Mouse (Mus musculus) frontal cortex, postnatal 10 days (tissue): ENCODE results near the gene Cdk8.
A peak's percentile ranks its signal among the peaks of the same experiment; 100 is the strongest.
"Not testable (repeated sequence)": the region's sequence is repeated elsewhere in the genome, so short reads cannot be mapped to it uniquely, and the experiment has no call there.

ENCODE experiments used
- DNase-seq, 2 experiments: peaks; one replicate each; pipeline ENCODE4 v3.0.0; 2022; ENCODE audit warnings: low spot score in 2 of 2, mixed read lengths in 1 of 2

Cdk8 gene

DNA sequence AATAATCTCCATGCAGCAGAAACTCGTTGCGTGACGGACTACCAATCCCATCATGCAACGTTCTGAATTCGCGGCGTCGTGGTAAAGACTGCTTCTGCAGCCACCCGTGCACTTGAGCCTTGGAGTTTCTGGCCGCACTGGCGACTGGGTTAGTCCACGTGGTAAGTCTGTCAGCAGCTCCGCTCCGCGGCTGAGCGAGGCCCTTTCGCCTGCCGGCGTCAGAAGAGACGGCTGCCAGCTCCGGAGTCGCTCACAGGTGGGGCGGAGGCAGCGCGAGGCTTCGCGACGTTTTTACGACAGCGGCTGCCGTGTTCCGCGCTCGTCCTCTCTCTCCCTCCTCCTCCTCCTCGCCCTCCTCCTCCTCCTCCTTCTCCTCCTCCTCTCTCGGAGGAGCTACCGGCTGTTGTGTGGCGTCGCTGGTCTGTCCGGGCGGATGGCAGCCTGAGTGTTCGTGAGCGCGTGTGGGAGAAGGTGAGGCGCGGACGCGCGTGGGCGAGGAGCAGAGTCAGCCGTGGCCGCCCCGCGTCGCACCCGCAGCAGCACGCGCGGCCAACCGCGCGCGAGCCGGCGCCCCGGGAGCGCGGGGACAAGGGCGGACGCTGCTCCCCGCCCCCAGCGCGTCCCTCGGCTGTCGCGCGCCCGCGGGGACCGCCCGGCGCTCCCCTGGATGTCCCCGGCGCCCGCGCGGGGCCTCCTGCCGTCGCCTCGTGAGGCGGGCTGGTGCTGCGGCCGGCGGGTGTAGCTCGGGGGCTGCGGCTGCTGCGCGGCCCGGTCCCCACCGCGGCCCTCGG, at the start of gene Cdk8:
Gene Cdk8, plus strand, starts transcription at position 367 of the 791 bp plus-strand sequence.
- DNase-seq = peak; percentile 91 to 92

DNA sequence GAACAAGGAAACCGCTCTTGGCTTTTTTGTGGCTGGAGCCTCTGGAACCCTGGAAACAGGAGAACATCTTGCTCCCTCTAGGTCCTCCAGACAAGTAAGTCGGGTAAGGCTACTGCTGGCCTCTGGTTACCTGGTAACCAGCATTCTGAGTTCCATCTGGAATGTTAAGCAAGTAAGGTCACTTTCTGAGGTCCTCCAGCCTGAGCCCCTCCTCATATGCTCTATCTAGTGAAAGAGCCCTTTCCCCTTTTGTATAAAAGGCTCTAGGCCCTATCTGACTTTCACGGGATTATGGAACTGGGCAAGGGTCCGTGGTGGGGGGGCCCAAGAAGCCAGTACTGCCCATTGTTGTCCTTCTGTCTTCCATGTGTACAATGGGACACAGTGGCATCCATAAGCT, 45.8 kb upstream of the Cdk8 start, which contains the start of gene 1700001J03Rik:
Gene 1700001J03Rik, minus strand, starts transcription at position 101 of the 400 bp plus-strand sequence.
- DNase-seq = not testable (repeated sequence)

DNA sequence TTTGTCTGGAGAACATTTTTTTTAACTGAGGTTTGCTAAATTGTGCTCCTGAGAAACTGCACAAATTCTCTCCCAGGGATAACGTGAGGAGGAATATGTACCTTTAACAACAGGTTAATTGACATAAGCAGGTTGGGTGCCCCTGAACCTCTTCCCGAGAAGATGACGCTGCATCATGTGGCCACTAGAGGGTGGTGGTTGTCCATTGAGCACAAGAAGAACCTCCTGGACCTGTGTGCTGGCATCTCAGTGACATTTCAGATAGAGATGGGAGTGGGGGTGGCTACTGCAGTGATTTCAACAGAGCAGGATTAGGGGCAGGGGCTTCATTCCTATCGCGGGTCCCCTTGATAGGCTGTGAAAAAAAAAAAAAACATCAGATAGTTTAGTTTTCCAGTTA, 43.6 kb upstream of the Cdk8 start:
- DNase-seq = peak; percentile 18 to 31

DNA sequence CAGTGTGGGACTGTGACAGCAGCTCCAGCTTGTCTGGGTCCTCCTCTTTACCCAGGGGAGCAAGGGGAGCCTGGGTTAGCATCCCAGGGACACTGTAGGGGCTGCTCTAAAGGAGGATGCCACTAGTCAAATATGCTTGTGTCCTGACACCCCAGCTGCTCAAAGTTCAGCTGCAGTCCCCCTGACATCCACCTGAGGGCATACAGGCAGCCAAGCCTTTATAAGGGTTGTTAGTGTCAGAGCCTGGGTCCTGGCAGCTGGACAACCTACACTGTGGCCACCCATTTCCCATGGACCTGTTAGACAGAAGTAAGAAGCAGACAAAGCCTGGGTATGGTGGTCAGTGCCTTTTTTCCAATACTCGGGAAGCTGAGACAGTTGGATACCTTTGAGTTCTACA, 42.9 kb upstream of the Cdk8 start:
- DNase-seq = no peak

DNA sequence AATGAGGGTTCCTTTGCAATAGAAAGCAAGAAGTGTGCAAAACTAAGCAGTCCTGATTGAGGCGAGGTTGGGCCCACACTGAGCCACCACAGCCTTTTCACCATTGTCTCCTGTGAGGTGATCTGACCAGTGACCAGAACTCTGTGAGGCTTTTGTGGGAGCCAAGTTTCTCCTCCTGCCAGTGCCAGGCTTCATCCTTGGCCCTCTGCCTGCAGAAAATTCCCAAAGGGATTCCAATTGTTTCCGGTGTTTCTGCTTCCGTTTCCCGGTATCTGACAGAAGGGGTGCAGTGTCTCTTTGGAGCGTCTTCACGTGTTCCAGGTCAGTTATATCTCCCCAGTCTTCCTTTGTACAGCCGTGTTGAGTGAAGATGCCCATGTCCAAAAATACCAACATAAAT, 42.3 kb upstream of the Cdk8 start:
- no peak for DNase-seq

DNA sequence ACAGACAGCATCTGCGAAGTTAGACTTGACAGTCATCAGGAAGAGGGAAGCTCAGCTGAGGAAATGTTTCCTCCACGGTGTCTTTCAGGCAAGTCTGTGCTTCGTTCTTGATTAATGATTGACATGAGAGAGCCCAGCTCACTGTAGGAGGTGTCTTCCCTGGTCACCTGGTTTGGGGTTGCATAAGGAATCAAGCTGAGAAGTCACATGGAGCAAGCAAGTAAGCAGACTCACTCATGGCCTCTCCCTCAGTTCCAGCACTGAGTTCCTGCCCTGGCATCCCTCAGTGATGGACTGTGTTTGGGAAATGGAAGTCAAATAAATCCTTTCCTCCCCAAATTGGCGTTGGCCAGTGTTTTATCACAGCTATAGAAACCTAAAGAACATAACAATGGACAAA, 40.9 kb upstream of the Cdk8 start:
- no peak for DNase-seq

DNA sequence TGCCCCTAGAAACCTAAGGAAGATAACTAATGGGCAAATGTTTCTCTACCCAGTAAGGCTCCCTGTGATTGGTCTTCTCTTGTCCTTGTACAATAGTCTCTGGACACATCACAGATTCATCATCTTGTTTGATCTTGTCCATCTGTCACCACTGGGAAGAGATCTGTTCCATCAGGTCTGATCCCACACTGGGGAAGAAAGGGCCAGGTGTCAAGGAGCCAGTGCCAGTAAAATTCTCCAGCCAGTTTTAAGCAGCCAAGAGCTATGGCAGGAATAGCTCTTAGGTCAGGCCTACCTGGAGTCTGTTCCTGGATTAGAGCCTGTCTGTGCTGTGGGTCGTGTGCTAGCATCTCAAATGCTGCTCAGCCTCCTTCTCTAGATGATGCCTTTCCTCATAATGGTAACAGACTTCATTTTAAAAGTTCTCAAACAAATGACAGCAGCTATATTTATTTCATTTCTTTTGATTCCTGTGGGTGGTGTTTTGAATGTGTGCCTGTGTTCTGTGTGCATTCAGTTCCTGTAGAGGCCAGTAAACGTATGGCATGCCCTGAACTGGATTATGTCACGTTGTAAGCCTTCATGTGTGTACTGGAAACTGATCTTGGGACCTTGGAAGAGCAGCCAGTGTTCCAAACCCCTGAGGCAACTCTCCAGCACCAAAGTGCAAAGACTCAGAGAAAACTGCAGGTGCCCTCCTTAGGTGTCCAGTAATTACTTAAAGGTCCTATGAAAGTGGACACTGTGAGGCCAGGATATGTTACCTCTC, 40.3 kb upstream of the Cdk8 start:
- no peak for DNase-seq

DNA sequence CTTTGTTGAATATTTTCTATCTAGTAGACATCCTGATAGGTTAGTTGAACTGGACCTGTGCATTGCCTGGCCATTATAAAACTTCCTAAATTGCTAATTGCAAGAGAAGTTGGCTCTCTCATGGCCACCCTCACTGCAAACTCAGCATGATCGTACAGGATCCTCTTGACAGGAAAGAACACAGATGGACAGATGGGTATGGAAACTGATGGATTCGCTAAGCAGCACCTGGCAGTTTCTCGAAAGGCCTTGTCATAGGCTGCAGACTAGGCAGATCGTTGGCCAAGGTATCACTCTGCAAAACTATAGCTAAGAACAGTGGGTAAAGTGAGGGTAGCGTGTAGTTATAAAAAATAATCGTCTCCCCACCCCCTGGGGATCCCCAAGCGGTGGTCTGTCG, 37.7 kb upstream of the Cdk8 start:
- DNase-seq = no peak

DNA sequence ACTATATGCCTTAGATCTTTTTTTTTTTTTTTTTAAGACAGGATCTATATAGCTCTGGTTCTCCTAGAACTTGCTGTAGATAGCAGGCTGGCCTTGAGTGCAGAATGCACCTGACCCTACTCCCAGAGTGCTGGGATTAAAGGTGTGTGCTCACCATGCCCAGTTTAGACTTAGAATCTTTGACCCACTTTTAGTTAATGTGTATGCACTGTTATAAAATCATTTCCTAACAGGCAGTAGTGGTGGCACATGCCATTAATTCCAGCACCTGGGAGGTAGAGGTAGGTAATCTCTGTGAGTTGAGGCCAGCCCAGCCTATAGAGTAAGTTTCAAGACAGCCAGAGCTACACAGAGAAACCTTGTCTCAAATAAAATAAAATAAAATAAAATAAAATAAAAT, 32.0 kb upstream of the Cdk8 start:
- DNase-seq = no peak

DNA sequence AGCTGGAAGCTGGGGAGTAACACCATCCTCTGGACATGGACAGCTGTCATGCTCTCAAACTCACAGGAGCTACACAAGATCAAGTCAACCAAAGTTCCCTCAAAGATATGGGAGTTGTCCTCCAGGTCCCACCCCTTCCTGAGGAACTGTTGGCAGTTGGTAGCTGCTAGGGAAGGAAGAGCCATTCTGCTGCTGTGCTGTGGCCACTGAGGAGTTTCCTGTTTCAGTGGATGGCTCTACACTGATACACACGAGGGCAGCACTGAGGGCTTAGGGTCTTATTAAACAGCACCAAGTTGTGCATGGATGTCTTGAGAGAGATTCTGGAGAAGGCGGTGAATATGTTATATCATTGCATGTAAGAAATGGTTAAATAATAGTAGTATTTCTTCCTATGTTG, 31.5 kb upstream of the Cdk8 start:
- DNase-seq = no peak

DNA sequence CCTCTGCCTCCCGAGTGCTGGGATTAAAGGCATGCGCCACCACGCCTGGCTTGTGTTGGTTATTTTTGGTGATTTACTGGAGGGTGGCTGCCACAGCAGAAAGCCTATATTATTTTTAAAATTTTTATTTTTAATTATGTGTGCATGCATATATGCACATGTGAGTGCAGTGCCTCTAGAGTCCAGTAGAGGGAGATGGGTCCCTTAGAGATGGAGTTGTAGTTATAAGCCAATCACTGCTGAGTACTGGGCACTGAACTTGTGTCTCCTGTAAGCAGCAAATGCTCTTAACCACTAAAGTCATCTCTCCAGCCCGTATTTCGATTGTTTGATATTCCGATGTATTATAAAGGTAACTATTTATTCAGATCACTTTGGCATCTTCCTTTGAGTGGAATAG, 30.4 kb upstream of the Cdk8 start:
- no peak for DNase-seq

DNA sequence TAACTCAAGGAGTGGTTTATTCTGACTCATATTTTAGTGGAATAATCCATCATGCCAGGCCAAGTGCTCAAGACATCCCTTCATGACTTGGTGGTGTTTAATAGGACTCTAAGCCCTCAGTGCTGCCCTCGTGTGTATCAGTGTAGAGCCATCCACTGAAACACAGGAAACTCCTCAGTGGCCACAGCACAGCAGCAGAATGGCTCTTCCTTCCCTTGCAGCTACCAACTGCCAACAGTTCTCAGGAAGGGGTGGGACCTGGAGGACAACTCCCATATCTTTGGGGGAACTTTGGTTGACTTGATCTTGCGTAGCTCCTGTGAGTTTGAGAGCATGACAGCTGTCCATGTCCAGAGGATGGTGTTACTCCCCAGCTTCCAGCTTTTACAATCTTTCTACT, 27.1 kb upstream of the Cdk8 start:
- no peak for DNase-seq

DNA sequence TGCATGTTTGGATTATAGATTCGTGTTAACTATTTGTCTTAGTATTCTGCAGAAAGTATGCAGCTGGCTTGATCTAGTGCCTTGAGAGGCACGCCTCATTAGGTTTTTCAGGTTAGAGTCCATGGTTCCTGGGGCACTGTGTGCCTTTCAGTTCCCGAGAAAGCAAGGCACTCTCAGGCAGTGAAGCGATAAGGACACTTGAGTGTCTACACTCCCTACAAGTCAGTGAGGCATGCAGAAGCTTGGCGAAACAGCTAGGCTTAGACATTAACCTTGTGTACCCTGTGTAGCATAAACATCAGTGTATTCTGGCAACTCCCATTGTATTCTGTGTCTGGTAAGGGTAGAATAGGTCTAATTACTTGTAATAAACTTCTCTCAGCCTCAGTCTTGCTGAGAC, 25.5 kb upstream of the Cdk8 start:
- no peak for DNase-seq

DNA sequence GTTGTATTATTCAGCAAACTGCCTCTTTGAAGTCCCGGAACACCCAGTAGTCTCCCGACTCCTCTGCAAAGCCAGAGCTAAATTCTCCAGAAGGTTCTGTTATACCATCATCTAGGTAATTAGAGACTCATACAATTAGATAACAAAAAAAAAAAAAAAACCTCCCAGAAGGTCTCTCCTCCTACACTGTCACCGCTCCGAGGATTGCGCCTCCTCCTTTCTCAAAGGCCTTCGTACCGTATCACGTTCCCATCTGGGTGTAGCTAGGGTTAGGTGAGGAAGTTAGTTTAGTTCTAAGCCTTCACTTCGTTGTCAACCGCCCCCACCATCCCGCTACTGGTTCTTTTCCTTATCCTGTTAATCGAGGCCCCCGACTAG, 10.5 kb upstream of the Cdk8 start:
- no peak for DNase-seq

DNA sequence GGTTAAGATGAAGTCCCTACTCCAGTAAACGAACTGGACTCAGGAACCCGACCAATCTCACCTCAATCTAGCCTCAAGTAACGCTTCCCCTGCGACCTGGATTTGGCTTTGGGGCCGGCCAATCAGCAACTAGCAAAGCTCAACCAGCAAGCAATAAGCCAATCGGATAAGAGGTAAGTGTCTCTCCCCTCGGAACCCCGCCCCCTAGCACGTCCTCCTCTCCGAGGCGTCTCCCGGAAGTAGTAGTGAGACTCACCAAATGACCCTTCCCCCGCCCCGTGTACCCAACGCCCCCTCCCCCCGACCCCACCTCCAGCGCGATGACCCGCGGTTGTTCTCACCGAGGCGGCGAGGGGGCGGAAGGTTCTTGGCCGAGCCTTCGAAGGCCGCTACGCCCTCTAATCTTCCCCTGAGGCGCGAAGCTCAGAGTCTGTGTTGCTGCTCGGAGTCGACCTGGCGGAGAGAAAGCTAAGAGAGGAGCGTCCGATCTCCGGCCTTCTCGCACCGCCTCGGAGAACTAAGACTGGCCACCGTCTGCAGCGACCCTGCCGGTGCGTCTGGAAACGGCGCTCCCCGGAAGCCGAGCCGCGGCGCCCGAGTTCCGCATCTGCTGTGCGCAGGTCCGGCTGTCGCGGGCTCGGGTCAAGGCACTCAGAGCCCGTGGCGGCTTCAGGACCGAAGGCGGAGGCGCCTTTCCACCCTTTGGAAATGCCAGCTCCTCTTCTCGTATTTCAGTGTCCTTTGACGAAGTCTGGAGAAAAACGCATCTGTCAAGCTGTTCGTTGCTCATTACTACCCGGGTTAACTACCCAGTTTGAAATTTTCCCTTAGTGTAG, 9.9 kb upstream of the Cdk8 start, which contains the start of gene Rnf6:
Gene Rnf6, minus strand, starts transcription at position 677 of the 836 bp plus-strand sequence.
- peak; percentile 93 to 97 for DNase-seq

DNA sequence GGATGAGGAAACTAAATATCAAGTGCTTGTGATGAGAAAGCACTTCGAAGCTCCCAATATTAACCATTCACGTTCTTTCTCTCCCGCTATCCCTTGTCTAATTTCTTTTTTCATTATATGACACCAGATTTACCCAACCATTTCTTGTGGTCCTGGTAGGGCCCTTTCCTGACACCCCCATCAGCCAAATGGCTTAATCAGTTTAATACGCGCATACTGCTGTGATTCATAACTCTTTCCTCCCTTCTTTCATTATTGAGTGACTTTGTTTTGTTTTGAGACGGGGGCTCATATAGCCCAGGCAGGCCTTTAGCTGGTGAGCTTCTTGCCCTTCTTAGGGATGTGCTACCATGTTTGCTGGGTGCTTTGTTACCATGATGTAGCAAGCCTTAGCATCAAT, 9.3 kb upstream of the Cdk8 start:
- DNase-seq = no peak

DNA sequence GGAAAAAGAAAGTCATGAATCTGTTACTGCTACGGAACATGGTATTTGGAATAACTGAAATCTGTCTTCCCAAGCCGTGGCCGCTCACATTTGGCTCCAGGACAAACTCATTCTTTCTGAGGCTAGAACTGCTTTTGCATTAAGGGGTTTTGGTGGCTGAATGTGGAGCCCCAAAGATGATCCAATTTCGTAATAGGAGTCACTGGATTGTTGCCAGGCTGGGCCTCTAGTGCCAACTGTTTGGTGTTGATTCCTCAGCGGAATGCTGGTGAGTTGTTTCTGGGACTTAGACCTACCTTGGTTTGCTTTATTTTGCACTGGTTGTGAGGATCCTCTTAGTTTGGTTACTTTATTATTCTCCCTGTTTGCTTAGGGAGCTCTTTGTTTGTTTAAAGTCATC, 7.2 kb upstream of the Cdk8 start:
- DNase-seq = no peak

DNA sequence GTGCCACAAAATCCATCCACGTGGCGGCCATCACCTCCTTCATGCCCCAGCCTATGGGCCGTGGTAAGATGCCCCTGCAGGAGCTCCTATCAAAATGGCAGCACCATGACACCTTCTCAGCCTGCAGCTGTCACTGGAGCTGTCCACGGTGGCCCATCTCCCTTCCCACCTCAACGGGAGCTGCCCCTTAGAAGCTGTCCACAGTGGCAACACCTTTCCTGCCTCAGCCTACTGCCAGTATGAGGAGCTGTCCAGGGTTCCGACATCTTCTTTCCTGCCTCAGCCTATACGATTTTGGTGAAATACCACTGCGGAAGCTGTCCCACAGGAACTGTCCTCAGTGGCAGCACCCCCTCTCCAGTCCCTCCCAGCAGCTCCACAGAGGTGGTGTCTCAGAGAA, 3.5 kb upstream of the Cdk8 start:
- no peak for DNase-seq

DNA sequence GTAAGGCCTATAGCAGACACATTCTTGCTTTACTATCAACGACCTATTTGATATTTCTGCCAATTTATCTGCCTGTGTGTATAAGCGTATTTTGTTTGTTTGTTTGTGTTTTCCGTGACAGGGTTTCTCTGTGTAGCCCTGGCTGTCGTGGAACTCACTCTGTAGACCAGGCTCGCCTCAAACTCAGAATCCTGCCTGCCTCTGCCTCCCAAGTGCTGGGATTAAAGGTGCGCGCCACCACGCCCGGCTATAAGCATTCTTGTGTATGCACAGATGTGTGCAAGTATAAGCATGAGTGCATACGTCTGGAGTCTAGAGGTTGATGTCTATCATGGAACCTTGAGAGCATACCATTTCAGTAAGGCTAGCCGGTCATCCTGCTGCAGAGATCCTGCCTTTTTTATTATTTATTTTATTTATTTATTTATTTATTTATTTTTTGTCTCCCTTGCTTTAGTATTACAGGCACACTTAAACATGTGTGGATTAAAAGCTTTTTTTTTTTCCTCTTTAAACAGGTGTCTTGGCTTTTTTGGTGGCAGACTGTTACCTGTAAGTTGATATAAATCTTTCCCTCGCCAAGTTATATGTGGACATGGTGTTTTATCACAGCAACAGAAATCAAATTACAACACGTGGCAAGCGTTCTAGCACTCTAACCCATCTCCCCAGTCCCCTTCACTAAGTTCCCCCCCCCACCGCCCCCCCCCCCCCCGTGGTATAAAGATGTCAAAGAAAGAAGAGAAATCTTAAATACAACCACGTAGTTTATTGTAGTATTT, 970 bp upstream of the Cdk8 start:
- DNase-seq = no peak

DNA sequence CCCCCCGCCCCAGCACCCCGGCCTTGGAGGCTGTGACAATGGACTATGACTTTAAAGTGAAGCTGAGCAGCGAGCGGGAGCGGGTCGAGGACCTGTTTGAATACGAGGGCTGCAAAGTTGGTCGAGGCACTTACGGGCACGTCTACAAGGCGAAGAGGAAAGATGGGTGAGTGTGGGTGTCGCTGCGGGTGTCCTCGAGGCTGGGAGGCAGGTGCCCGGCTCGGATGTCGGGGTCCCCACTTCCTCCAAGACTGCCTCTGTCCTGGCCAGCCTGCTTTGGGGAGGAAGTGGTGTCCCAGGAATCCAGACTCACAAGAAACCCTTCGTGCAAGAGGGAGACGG, 596 bp downstream of the Cdk8 start:
- peak; percentile 22 to 34 for DNase-seq

DNA sequence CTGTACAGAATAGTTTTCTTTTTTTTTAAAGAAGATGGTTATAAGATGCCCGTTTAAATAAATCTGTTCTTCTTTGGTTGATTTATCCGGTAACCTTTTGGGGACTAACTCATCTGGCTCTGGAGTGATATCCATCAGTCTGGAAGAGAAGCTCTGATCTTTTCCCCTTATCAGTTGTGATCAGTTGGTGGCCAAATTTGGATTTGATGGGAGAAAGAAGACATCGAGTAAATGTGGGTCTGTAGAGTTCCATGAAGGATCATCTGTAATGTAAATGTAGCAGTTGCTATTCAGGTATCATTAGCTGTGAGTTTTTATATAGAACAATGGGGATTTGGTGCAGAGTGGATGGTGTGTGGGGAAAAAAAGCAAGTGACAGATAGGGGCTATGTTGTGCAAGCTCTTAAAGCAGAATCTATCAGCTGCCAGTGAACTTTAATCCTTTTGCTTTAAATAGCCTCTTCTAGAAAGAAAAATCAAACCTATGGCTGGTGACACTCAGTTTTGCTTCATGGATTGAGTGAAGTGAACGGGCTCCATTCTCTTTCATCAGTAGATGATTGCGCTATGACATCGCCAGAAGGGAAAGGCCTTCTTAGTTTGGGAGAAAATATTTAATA, 1.1 kb downstream of the Cdk8 start:
- no peak for DNase-seq
